Mouse (Mus musculus) intestine, embryonic 14.5 days (tissue): Measurements from ENCODE around the gene Mepce. TPM values are rescaled to one million over a fixed set of nuclear protein-coding genes. Genes with fewer than 3 reads are reported as not detected.

Experiments
- ATAC-seq: fragments of 200-750 bp; cut with Nextera tagmentation; replicated peaks from 2 replicates; pipeline ENCODE4 v1.8.0; 2017; ENCODE audit warnings: low read depth, moderate number of reproducible peaks, moderate TSS enrichment, moderate library complexity; ENCODE audit not compliant: low FRiP score, low TSS enrichment
- DNase-seq: peaks from one replicate; pipeline ENCODE4 v3.0.0-alpha.2; 2018; ENCODE audit warnings: low spot score
- H3K27ac ChIP-seq: fragments of 300-500 bp; sonication (generic); 2 replicates; pipeline ENCODE4 v1.5.1; 2014; ENCODE audit warnings: low read depth, mild to moderate bottlenecking, control low read depth
- H3K27me3 ChIP-seq: fragments of 300-500 bp; sonication (generic); replicated peaks from 2 replicates; pipeline ENCODE4 v1.6.1; 2014; ENCODE audit warnings: low read length, control low read depth; ENCODE audit not compliant: control insufficient read depth, insufficient read depth
- H3K36me3 ChIP-seq: fragments of 300-500 bp; sonication (generic); 2 replicates; pipeline ENCODE4 v1.6.1; 2014; ENCODE audit warnings: low read length, control low read depth; ENCODE audit not compliant: control insufficient read depth, insufficient read depth
- H3K4me1 ChIP-seq: fragments of 300-500 bp; sonication (generic); replicated peaks from 2 replicates; pipeline ENCODE4 v1.6.1; 2014; ENCODE audit warnings: low read length, control low read depth, mixed read lengths; ENCODE audit not compliant: control insufficient read depth, insufficient read depth
- H3K4me2 ChIP-seq: fragments of 300-500 bp; sonication (generic); 2 replicates; pipeline ENCODE4 v1.6.1; 2014; ENCODE audit warnings: low read length
- H3K4me3 ChIP-seq: fragments of 300-500 bp; sonication (generic); 2 replicates; pipeline ENCODE4 v1.5.1; 2014; ENCODE audit warnings: low read depth, low read length, control low read depth, mixed read lengths
- H3K9ac ChIP-seq: fragments of 300-500 bp; sonication (generic); 2 replicates; pipeline ENCODE4 v1.6.1; 2014; ENCODE audit warnings: mild to moderate bottlenecking, low read length
- H3K9me3 ChIP-seq: fragments of 300-500 bp; sonication (generic); 2 replicates; pipeline ENCODE4 v1.6.1; 2016; ENCODE audit warnings: low read length, control low read depth; ENCODE audit not compliant: control insufficient read depth
- WGBS: fragments of 180-500 bp; shearing (Covaris S2); extraction: QIAGEN DNeasy Blood & Tissue Kit; methylation state at CpG from one replicate; pipeline ENCODE4 v1.1.7; 2014; 5-methylcytosine and 5-hydroxymethylcytosine counted together
- polyA plus RNA-seq: library from polyadenylated mRNA; unstranded; fragments of >200 nt; fragmentation: Nextera tagmentation; extraction: Ambion mirVana; gene quantifications from 2 replicates; pipeline ENCODE4 v1.2.1, GENCODE M21; 2014

Mepce gene
- polyA plus RNA-seq, 1 experiment from 2014 or later: 12.1 TPM

- DNase-seq: no peak
- 83% methylated on average over 3 of the region's 3 CpGs for WGBS
- no peak for ATAC-seq
Observed at GRCm38 (mm10) chr5:137800917-137801316, 13.5 kb upstream of the Mepce start.

GRCm38 (mm10) chr5:137796606-137797005 lies 9.2 kb upstream of the Mepce start:
- H3K36me3 ChIP-seq: no peaks in the 10 kb centered on the region
- ATAC-seq (no peak), DNase-seq (no peak)
- no peak overlapping the region for H3K4me2 ChIP-seq
- WGBS: 83% methylated on average over 3 of the region's 3 CpGs
- H3K4me1 ChIP-seq: no peaks in the 10 kb centered on the region
- no peak overlapping the region for H3K27ac ChIP-seq
- no peak overlapping the region for H3K4me3 ChIP-seq
- H3K9me3 ChIP-seq: no peaks in the 10 kb centered on the region
- H3K9ac ChIP-seq: no peak overlapping the region
- no peaks in the 10 kb centered on the region for H3K27me3 ChIP-seq

More at GRCm38 (mm10) chr5:137800917-137801316, 13.5 kb upstream of the Mepce start:
- Histone ChIP-seq H3K4me2 (no peak overlapping the region), H3K4me3 (no peak overlapping the region), H3K36me3 (no peaks in the 10 kb centered on the region), H3K9ac (no peak overlapping the region), H3K9me3 (no peaks in the 10 kb centered on the region), H3K4me1 (no peaks in the 10 kb centered on the region), H3K27me3 (no peaks in the 10 kb centered on the region), H3K27ac (no peak overlapping the region)

DNA sequence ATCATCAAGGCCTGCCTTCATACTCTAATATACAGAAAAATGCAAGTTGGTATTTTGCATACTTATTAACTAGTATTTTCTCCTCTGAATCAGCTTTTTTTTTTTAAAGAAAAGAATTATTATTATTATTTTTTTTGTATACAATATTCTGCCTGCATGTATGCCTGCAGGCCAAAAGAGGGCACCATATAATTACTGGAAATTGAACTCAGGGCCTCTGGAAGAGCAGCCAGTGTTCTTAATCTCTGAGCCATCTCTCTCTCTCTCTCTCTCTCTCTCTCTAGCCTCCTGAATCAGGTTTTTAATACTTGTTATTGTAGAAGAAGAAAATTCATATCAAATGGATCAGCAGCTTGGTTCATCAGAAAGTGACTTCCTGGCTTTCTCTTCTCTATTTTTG lies 4.1 kb upstream of the Mepce start:
- no peaks in the 10 kb centered on the region for H3K36me3 ChIP-seq
- H3K4me3 ChIP-seq: no peak overlapping the region
- H3K4me1 ChIP-seq: 0 out of 2 replicates have a peak, but pooled peaks cover 6% of the 10 kb centered on the region
- H3K9me3 ChIP-seq: no peaks in the 10 kb centered on the region
- H3K27me3 ChIP-seq: no peaks in the 10 kb centered on the region
- DNase-seq: no peak
- H3K4me2 ChIP-seq: no peak overlapping the region
- H3K9ac ChIP-seq: no peak overlapping the region
- no peak overlapping the region for H3K27ac ChIP-seq
- no peak for ATAC-seq

GRCm38 (mm10) chr5:137788946-137789531 lies 1.6 kb upstream of the Mepce start:
- Histone ChIP-seq H3K9ac (no peak overlapping the region), H3K4me2 (no peak overlapping the region), H3K4me1 (peaks cover 19% of the 10 kb centered on the region), H3K27me3 (no peaks in the 10 kb centered on the region), H3K4me3 (no peak overlapping the region), H3K9me3 (no peaks in the 10 kb centered on the region), H3K36me3 (peaks cover 7% of the 10 kb centered on the region; the same call in 1 of the 2 replicates), H3K27ac (no peak overlapping the region)
- 91% methylated on average over 2 of the region's 2 CpGs for whole genome bisulfite sequencing
- ATAC-seq (no peak), DNase-seq (no peak)

- Histone ChIP-seq H3K4me1 (peaks cover 28% of the 10 kb centered on the region), H3K4me2 (peak overlapping the region; percentile 88), H3K27ac (no peak overlapping the region; the same call in 1 of the 2 replicates), H3K27me3 (no peaks in the 10 kb centered on the region), H3K9me3 (no peaks in the 10 kb centered on the region), H3K4me3 (peak overlapping the region; percentile 71), H3K36me3 (peaks cover 13% of the 10 kb centered on the region), H3K9ac (0 out of 2 replicates have a peak overlapping the region, but pooled peaks have one; percentile 16)
- ATAC-seq: no peak
- DNase-seq: no peak
- WGBS: 67% methylated on average over 24 of the region's 24 CpGs
Observed at GRCm38 (mm10) chr5:137788171-137788570, 716 bp upstream of the Mepce start.

GRCm38 (mm10) chr5:137786109-137786942 lies 1.1 kb downstream of the Mepce start:
- Histone ChIP-seq H3K4me3 (peak overlapping the region; percentile 71), H3K9ac (peak overlapping the region; percentile 92), H3K27ac (peak overlapping the region; percentile 91), H3K4me1 (peaks cover 35% of the 10 kb centered on the region), H3K9me3 (no peaks in the 10 kb centered on the region), H3K27me3 (no peaks in the 10 kb centered on the region), H3K4me2 (peak overlapping the region; percentile 88), H3K36me3 (peaks cover 31% of the 10 kb centered on the region)
- DNase-seq (peak; percentile 98), ATAC-seq (peak; percentile 87)
- WGBS: 1% methylated on average over 79 of the region's 79 CpGs

DNA sequence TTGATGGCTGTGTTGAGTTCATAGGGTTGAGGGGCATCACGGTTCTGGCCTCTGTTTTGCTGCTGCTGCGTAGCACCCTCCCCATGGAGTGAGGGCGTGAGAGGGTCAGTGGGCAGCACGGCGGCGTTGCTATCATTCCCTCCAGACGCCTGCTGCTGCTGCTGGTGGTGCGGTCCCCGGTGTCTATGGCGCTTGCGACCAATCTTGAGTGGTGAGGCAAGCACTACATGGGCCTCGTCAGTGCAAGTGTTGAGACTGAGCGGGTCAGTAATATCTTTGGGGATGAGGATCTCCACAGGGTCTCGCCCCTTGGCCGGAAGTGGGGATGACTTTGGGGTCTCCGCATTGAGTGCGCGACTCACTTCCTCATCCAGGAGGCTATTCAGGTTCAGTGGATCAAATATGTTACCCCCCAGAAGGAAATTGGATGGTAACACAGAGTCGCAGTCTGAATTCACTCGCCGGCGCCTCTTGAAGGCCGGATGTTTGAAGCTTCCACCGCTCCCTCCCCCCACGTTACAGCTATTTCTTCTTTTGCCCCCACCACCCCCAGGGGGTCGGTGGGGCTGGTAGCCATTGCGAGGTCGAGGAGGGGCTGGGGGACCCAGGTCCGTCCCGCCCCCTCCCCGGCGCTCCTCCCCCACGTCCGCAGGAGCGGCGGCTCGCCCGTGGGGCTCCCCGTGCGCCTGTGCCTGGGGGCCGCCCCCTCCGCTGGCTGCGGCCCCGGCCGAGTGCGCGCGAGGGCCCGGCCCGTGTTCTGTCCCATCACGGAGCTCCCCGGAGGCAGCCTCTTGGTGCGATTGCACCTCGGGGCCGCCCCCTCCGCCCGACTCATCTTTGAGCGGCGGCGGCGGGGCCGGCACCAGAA lies 2.1 kb downstream of the Mepce start:
- Histone ChIP-seq H3K27ac (peak overlapping the region; percentile 91), H3K4me2 (peak overlapping the region; percentile 88), H3K4me3 (peak overlapping the region; percentile 71), H3K27me3 (no peaks in the 10 kb centered on the region), H3K4me1 (peaks cover 38% of the 10 kb centered on the region), H3K36me3 (peaks cover 41% of the 10 kb centered on the region), H3K9ac (peak overlapping the region; percentile 92), H3K9me3 (no peaks in the 10 kb centered on the region)
- 3% methylated on average over 46 of the region's 62 CpGs for WGBS
- ATAC-seq (peak; percentile 12), DNase-seq (peak; percentile 64)

DNA sequence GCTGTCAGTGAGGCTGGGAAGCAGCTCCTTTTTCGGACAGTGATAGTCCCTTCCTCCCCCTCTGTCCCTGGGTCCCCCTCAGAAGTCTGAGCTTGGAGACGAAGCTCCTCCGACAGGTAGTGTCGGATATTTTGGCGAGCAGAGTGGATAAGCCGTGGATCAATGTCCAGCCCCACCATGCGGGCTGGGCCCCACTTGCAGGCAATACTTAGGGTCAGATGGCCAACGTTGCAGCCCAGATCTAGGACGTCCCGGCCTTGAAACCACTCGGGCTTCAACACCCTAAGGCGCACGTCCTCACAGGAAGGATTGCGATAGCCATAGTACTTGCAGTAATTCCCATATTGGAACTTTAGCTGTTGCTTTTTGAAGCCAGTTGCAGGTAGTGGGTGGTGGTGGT lies 2.9 kb downstream of the Mepce start:
- ATAC-seq: no peak
- Histone ChIP-seq H3K27me3 (no peaks in the 10 kb centered on the region), H3K4me3 (peak overlapping the region; percentile 71), H3K9me3 (no peaks in the 10 kb centered on the region), H3K9ac (peak overlapping the region; percentile 92), H3K36me3 (peaks cover 45% of the 10 kb centered on the region), H3K4me1 (peaks cover 46% of the 10 kb centered on the region), H3K4me2 (peak overlapping the region; percentile 88), H3K27ac (no peak overlapping the region)
- DNase-seq: no peak
- 78% methylated on average over 14 of the region's 14 CpGs for WGBS
